Mouse (Mus musculus): ENCODE data around the gene Ngdn.
"Not testable (repeated sequence)": the region's sequence is repeated elsewhere in the genome, so short reads cannot be mapped to it uniquely, and the experiment has no call there.

The Ngdn gene

GRCm38 (mm10) chr14:55032695-55033225, 17.5 kb downstream of the Ngdn start:
- DNase-seq, result no peak

GRCm38 (mm10) chr14:55043694-55044093, 28.4 kb downstream of the Ngdn start:
- not testable (repeated sequence) for DNase-seq

- DNase-seq, result no peak
These were observed 32.8 kb downstream of the Ngdn start for GRCm38 (mm10) chr14:55047971-55048531.

GRCm38 (mm10) chr14:55052496-55052895, 37.2 kb downstream of the Ngdn start:
- DNase-seq, result no peak

- no peak for DNase-seq
These were observed 37.8 kb downstream of the Ngdn start for GRCm38 (mm10) chr14:55053050-55053449.

GRCm38 (mm10) chr14:55053708-55054190, 38.5 kb downstream of the Ngdn start:
- no peak for DNase-seq

GRCm38 (mm10) chr14:55054191-55054749, 39.0 kb downstream of the Ngdn start:
- no peak for DNase-seq

- no peak for DNase-seq
These were observed 40.0 kb downstream of the Ngdn start for GRCm38 (mm10) chr14:55055167-55055834.

GRCm38 (mm10) chr14:55059009-55059408, 43.8 kb downstream of the Ngdn start:
- DNase-seq, result no peak

GRCm38 (mm10) chr14:55059931-55060330, 44.7 kb downstream of the Ngdn start:
- DNase-seq, result no peak

- DNase-seq, result no peak
These were observed 46.6 kb downstream of the Ngdn start for GRCm38 (mm10) chr14:55061845-55062244.

- peak; percentile 98 for DNase-seq
These were observed 47.4 kb downstream of the Ngdn start for GRCm38 (mm10) chr14:55062626-55063025.

- DNase-seq, result no peak
These were observed 47.9 kb downstream of the Ngdn start for GRCm38 (mm10) chr14:55063117-55063516.

GRCm38 (mm10) chr14:55063581-55064381, 48.5 kb downstream of the Ngdn start:
- no peak for DNase-seq

- no peak for DNase-seq
These were observed 49.5 kb downstream of the Ngdn start for GRCm38 (mm10) chr14:55064481-55065370.

GRCm38 (mm10) chr14:55065391-55065790, 50.1 kb downstream of the Ngdn start:
- DNase-seq, result no peak

GRCm38 (mm10) chr14:55066042-55066441, 50.8 kb downstream of the Ngdn start:
- no peak for DNase-seq

- DNase-seq, result no peak
These were observed 56.5 kb downstream of the Ngdn start for GRCm38 (mm10) chr14:55071756-55072155.
